Mouse (Mus musculus) embryo, embryonic 10.5 days (tissue): ENCODE measurements around the gene Cpe.

ENCODE experiments used
- DNase-seq: peaks from one replicate; pipeline ENCODE4 v3.0.0-alpha.2; 2015; ENCODE audit warnings: low spot score

Gene Cpe

GRCm38 (mm10) chr8:64632169-64632568, 60.7 kb downstream of the Cpe start:
- DNase-seq, result no peak

GRCm38 (mm10) chr8:64631761-64632160, 61.1 kb downstream of the Cpe start:
- no peak for DNase-seq

GRCm38 (mm10) chr8:64629034-64629760, 63.7 kb downstream of the Cpe start:
- peak; percentile 27 for DNase-seq

- no peak for DNase-seq
Measured at GRCm38 (mm10) chr8:64628039-64628438, 64.8 kb downstream of the Cpe start.

- no peak for DNase-seq
Measured at GRCm38 (mm10) chr8:64624603-64625037, 68.2 kb downstream of the Cpe start.

- DNase-seq, result no peak
Measured at GRCm38 (mm10) chr8:64620365-64621150, 72.3 kb downstream of the Cpe start.

GRCm38 (mm10) chr8:64619661-64620060, 73.2 kb downstream of the Cpe start:
- DNase-seq, result no peak

- peak; percentile 72 for DNase-seq
Measured at GRCm38 (mm10) chr8:64618618-64619017, 74.2 kb downstream of the Cpe start.

GRCm38 (mm10) chr8:64616566-64616965, 76.3 kb downstream of the Cpe start:
- DNase-seq, result no peak

- no peak for DNase-seq
Measured at GRCm38 (mm10) chr8:64615459-64615858, 77.4 kb downstream of the Cpe start.

GRCm38 (mm10) chr8:64613663-64614062, 79.2 kb downstream of the Cpe start:
- no peak for DNase-seq

- no peak for DNase-seq
Measured at GRCm38 (mm10) chr8:64611210-64611974, 81.5 kb downstream of the Cpe start.

- no peak for DNase-seq
Measured at GRCm38 (mm10) chr8:64608931-64609330, 83.9 kb downstream of the Cpe start.

GRCm38 (mm10) chr8:64606015-64606414, 86.8 kb downstream of the Cpe start:
- no peak for DNase-seq

- DNase-seq, result no peak
Measured at GRCm38 (mm10) chr8:64598206-64598605, 94.6 kb downstream of the Cpe start.

- DNase-seq, result peak; percentile 78
Measured at GRCm38 (mm10) chr8:64597042-64597970, 95.5 kb downstream of the Cpe start.

GRCm38 (mm10) chr8:64596396-64596795, 96.5 kb downstream of the Cpe start:
- DNase-seq, result no peak

GRCm38 (mm10) chr8:64590456-64590855, 102.4 kb downstream of the Cpe start:
- no peak for DNase-seq

- DNase-seq, result no peak
Measured at GRCm38 (mm10) chr8:64582887-64583286, 110.0 kb downstream of the Cpe start.

- DNase-seq, result no peak
Measured at GRCm38 (mm10) chr8:64578221-64578620, 114.6 kb downstream of the Cpe start.

- DNase-seq, result no peak
Measured at GRCm38 (mm10) chr8:64575001-64575400, 117.9 kb downstream of the Cpe start.
